Mouse (Mus musculus): ENCODE data around the gene Adgrg6.

Adgrg6 gene

DNA sequence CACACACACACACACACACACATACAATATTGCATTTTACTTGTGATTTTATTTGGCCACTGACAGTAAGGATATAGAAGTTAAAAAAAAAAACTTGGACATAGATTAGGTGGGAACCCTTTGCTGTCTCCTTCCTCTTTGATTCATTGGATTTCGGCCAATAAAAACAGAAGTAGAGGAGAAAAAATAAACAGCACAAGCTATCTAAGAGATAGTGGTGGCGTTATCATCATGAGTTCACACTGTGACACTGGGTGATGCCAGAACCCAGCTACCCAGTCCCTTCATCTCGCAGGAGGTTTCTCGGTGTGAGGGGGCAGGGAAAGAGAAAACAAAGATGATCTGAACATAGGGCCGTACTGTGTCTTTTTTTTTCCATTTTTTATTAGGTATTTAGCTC lies 62.2 kb downstream of the Adgrg6 start:
- DNase-seq: no peak

DNA sequence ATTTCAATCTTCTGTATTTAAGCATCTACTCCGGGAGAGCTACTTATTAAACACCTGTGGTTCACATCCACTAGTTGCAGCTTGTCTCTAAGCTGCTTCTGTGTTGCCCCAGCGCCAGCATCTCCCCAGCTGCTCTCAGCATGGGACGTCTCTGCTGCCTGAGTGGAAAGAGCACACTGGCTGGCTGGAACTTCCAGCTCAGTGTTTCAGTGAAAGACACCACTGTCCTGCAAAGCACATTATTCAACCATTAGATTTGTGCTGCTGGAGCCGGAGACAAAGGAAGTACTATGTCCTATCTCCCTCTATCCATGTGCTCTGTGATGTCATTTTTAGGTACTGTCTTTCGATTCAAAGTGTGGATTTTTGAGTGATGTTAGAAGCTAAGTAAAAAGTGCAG lies 63.0 kb downstream of the Adgrg6 start:
- DNase-seq: no peak

DNA sequence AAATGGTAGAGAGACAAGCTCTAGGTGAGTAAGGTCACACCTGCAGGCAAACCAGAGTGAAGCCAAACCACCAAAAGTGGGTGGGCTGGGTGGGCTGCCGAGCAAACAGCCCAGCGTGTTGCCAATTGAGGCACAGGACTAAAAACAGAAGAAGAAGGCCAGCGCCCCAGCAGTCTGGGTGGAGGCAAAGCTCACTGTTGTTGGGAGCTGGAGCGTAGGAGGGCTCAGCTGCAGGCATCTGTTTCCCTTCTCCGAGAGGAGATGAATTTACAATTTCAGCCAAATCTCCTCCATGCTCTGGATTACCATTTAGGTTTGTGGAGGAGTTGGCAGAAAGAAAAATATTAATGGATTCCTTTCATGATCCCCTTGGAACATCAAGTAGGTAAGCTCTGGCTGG lies 64.5 kb downstream of the Adgrg6 start:
- no peak for DNase-seq

DNA sequence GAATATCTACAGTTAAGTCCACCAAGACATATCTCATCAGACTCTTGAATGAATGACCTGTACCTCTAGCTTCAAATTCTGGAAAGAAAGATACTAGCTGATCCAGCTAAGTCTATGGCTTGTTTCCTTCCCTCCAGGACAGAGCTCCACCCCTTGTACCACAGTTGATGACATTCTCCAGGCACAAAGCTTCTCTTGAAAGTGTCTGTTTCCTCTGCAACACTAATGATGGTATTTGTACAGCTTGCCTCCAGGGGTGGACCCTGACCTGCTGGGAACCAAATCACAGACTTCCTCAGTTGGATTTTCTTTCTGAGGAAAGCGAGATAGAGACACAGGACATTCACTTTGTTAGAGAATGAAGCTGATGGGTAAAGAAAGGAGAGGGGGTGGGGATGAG lies 69.1 kb downstream of the Adgrg6 start:
- DNase-seq: no peak

DNA sequence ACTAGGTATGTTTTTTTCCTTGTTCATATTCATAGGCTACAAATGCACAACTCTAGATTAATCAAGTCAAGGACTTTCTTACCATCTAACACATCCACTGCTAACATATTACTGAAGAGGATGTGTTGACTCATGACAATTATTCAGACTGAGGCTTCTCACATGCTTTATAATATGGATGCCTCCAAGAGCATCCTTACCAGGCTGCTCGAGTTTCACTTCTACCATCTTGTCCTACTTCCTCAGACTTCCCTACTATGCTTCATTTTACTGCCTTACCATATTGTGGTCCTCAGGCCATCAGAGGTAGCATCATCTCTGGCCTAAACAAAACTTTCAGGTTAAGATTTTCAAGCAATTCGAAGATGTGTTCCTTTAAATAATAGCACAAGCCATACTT lies 69.8 kb downstream of the Adgrg6 start:
- DNase-seq: no peak

DNA sequence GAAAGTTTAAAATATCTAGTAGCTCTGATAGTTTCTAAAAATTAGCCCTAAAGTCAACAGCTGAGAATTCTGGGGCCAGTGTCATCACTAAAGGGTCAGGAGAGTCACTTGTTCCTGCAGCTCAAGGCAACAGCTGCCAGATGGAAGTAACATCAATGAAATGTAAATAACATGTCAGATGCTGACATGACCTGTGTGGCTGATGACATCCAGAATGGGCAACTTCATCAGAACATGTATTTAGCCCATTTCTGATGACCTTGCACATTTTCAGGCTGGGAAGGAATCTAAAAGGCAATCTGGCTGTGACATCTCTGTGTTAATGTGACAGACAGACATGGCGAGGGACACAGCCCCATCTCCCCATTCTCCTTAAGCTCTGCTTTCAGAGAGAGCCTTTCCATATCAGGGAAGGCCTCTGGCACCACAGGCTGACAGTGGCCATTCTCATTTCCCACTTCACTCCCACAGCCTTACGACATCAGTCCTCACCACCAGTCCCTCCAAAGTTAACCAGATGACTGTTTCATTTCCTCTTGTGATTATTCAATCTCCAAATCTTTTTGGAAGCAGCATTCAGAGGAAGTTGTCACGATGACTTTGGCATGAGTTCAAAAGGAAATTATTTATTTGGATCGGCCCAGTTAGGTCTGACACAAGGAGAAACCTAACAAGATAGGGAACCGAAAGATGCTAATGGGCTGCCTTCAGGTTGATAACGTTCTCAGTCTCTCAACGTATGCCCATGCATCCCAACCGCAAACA lies 70.7 kb downstream of the Adgrg6 start:
- peak; percentile 37 for DNase-seq

DNA sequence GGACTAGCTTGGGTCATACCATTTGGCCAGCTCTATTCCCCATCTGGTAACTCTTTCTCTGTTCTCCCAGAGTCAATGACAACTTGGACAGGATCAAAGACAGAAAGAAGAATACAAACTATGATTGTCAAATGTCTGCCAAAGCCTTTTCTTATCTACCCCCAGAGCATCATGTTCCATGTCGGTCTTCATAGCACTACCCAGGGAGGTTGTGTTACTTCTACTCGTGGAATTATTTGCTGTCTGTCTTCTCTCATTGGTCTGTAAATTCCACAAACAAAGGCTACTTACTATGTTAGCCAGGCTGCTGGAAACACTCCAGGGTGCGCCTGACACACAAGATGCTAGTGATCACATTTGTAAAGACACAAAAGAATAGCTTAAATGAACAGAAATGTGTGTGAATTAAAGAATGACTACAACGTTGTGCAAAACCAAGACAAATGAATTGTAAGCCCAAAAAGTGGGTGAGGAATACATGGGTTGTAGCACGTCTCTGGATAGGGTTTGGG lies 74.4 kb downstream of the Adgrg6 start:
- DNase-seq: no peak

DNA sequence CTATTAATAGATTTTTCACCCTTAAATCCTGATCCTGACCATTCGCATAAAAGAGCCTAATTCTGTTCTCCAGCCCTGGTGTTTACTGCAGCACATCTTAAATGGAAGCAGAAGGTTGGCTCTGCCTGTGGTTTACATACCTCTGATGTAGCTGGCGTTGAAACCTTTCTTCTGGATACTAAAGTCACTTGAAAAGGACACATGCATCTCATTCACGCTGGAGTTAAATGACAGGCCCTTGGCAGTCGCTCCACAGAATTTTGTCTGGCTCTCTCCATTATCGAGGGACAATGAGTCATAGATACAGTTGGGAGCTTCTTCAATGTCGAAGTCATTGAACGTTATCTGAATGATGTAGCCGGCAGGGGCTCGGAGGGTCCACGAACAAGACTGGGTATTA lies 76.8 kb downstream of the Adgrg6 start:
- no peak for DNase-seq

DNA sequence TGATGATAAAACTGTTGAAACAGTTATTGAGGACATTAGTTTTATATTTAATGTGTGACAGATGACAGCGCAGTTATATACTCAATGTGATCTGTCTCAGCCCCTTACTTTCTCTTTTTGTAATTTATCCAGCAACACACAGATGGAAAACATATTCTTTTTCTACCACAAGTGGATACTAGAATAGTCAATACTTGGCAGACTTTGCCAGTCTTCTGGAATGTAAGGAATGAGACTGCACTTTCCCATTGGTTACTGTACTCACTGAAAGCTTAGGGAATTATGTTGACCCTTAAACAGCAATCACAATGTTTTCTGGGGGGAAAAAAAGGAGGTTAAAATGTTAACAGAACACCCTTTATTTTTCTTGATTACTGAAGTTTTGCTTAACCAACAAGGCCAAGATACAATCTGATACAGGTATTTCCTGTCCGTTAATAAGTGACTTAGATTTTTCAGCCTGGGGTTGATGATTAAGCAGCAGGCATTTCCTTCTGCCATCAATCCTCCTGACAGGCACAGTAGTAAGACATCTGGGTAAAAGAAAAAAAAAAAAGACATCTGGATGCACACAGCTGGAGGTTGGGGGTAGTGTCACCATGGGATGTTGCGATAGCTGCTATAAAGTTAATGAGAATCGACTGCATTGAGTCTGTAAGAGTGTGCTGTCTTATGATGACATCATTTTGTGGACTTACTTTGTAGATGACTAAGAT lies 81.5 kb downstream of the Adgrg6 start:
- peak; percentile 88 for DNase-seq

DNA sequence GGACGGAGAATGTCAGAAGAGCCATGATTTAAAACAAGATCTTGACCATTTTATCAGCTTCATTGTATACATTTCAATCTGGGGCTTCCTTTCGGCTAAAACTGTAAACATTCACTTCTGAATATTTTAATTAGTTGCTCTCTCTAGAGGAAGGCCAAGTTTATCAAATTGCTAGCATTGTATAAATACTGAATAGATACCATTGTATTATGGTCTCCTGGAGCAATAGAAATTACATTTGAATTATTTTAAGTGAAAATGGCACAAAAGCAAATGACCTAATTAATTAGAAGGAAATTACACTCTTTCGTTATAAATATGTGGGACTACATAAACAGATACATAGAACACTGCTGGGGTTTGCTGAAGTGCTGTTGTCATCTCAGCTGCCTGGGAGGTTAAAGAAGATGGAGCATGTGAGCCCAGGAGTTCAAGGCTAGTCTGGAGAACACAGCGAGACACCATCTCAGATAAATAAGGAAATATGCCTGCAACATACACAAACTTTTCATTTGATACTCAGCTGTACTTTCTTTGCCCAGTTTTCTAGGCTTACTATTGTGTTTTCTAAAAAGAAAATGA lies 84.4 kb downstream of the Adgrg6 start:
- no peak for DNase-seq

DNA sequence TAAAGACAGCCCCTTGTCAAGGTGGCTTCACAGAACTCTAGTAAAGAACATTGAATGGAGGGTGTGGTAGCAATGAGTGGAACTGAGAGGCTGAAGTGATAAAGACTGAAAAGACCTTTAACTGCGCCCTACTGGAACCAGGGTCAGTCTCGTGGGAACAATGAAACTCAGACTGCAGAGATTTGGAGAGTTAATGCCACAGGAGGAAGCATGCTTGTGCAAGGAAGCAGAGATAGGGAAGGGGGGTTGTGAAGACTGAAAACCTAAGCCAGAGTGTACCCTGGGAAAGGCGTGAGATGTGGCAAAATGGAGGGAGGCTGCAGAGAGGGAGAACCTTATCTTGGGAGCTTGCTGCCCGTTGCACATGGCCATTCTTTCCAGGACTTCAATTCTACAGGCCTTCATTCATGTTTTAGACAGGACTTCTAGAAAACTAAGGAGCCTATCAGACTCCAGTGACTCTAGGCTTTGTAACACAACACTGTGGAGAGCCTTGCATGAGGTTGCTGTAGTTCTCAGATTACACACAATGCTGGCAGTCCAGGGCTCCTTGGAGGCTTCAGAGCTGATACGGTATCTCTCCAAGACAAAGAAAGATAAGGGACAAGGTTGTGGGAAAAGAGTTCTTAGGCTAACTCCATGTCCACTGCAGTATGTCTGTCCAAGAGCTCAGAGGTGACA lies 85.1 kb downstream of the Adgrg6 start:
- no peak for DNase-seq

DNA sequence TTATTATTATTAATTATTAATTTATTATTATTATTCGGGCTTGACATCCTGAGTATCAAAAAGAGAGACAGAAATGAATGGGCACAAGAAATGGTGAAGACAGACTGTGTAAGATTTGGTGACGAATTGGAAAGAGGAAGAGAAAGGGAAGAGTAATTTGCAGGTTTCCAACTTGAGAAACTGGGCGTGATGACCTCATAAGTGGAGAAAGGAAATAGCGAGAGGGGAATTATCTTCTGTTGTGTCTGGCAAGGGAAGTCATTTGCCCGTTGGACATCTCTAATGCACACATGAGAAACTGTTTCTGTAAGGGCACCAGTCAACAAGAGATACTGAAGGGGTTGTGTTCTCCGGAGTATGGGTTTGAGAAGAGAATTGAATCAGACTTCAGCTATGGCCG lies 85.6 kb downstream of the Adgrg6 start:
- no peak for DNase-seq

DNA sequence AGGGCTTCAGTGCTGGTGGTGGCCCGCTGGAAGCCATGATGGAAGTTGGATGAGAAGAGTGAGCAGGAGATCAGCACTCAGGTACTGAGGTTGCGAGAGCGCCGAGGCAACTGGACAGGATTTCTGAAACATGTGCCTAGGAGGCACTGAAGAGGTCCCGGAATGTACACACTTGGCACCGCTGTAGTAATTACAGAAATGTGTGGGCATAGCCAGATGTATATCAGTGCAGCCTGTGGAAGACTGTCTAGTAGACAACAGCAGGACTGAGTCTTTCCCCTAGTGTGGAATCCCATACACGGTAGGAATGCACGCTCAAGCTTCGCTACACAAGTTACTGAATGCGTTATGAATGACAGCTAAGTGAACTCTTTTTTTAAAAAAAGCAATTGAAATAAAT lies 86.1 kb downstream of the Adgrg6 start:
- DNase-seq: no peak

DNA sequence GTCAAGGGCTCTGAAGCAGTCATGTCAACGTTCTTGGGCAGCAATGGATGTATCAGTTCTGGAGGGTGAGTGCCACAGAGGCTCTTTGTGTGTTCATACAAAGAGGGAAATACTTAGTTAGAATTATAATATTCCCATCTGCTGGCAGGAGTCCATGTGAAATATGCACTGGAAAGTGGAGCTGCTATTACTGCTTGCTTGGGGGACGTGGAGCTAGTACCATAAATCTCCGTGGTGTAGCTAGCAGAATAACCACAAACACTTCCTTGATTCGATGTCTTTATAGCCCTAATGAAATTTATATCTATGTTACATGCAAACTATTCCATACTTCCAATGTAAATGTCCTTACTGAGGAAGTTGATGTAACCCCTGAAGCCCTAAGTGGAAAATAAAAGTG lies 91.0 kb downstream of the Adgrg6 start:
- no peak for DNase-seq

DNA sequence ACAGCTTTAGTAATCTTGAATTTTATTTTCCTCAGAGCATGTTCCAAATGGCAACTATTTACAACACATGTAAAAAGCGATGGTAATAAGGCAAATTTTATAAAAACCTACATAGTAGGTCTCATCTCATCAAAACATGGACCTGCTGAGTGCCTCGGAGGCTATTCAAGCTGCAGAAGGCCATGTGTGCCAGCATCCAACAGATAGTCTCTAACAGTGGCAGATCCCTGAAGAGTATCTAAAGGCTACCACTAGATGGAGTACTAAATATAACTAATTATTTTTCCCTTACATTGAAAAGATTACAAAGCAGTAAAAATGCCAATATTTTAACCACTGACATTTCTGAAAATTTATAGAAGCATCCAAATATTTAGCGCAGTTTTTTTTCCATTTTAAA lies 93.6 kb downstream of the Adgrg6 start:
- DNase-seq: peak; percentile 21

DNA sequence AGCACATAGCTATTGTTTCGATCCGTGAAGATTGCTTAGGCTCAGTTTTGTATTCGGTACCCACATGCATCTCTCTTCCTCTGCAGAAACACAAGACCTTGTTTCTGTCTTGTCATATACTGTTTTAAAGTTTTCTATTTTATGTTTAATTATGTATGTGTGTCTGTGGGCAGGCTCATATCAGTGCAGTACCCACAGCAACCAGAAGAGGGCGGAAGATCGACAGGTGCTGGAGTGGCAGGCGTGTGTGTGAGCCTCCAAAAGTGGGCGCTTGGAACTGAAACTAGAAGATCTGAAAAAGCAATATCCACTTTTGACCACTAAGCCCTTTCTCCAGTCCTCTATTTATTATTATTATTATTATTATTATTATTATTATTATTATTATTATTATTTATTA lies 95.4 kb downstream of the Adgrg6 start:
- no peak for DNase-seq

DNA sequence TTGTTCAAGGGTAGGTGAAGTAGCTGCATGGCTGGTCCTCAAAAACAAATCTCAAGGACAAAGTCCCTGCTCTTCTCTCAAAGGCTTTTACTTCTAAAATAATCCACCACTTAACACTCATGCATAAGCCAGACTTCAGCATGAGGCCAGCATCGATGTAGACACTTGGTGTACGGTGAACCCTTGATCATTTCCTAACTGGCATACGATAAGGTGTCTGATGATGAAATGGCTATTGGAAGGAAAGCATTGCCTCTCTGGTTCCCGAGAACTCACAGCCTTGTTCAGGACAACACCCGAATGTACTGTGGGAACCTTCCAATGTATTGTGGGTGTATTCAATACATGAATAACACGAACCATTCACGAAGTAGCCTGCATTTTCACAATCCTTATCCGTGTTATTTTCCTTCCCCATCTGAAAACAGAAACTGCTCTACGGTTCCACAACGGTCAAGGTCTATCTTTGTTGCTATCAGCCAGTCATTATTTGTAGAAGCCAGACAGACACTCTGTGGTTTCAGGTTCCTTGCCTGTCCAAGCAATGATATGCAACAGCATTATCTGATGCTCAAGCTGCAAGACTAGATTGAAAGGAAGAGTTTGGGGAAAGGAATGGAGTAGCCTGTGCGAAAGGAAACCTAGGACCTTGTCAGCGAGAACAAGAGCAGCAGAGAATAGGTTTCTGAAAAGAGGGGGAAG lies 99.7 kb downstream of the Adgrg6 start:
- DNase-seq: no peak

DNA sequence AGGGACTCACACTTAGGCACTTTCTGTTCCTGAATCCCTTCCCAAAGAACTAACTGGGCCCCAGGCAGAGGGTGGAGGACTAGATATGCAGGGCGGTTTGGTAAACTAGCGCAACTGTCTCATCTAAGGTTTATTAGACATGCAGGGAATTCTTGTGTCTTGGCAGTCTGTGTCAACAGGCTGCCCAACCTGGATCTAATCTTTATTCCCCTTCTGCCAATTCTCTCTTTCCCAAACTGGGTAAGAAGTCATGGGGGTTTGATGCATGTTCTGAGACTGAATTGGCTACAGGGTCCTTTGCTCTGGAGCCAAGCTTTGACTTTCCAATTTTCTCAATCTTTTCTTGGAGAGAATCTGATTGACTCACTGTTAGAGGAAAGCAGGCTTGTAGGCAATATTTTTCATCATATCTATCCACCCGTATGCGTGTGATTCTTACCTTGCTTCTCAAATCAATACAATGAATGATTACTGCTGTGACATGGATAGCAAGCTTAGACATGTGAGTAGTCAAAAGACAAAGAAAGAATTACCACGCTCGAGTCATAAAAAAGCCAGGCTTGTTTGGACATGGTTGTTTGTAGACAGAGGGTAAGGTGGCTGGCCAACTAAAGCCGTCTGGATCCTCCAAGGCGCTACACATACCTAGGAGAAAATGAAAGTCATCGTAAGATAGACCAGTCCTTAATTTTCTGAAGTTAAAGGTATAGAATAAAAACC lies 104.4 kb downstream of the Adgrg6 start:
- no peak for DNase-seq

DNA sequence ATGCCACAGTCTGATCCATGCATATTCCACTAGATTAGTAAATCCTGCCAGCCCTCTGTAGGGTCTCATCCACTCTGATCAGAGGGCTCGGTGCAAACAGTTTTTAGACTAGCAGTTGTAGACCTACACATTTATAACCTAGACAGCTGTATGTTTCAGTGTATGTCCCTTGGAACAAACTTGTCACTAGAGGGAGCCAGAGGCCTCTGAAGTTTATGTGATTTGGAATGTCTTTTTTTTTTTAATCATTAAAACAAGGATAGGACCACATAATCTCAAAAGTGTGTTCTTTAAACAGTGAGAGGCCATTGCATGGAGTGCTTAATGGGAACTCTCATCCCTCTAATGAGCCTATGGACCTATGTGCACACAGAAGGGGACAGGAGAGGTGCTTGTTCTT lies 141.4 kb downstream of the Adgrg6 start:
- DNase-seq: peak; percentile 59

DNA sequence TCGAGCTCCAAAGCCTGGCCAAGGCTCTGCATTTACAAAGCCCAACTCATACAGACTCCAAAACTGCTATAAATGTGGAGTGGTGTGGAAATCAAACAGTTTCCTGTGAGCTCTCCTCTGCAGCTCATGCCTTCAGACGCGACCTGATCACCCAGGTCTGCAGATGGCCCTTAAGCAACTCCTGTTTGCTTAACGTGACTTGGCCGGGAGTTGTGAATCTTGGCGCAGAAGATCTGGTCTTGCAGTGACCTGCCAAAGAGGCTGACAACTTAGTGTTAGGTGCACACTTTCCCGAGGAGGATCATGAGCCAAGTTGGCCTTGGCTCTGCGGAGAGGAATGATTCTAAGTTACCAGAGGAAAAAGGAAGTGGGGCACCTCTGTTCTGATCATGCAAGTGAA lies 143.7 kb downstream of the Adgrg6 start:
- DNase-seq: no peak

DNA sequence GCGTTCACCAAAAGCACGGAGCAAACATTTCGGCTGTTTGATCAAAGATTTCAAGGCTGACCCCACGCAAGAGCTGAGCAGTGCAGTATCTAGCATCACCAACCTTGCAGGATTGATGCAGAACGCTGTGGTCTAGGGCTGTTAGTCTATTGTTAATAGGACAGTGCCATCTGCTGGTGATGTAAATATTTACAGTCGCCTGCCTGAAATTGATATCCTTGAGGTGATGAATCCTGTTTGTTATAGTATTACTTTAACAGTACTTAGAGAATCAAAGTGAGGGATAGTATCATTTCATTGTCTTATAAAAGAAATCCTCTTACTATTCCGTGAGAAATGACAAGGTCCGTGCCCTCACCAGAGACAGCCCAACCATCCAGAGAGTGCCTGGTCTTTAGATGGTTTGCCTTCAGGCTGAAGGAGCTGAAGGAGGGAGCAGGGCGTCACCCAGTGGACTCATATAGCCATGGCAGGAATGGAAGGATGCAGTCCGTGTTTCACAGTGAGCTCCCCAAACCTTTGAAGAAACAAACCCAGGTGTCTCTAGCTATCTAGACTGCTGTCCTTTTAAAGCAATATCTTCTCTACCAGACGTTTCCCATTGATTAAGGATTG lies 154.3 kb downstream of the Adgrg6 start:
- peak; percentile 75 for DNase-seq

DNA sequence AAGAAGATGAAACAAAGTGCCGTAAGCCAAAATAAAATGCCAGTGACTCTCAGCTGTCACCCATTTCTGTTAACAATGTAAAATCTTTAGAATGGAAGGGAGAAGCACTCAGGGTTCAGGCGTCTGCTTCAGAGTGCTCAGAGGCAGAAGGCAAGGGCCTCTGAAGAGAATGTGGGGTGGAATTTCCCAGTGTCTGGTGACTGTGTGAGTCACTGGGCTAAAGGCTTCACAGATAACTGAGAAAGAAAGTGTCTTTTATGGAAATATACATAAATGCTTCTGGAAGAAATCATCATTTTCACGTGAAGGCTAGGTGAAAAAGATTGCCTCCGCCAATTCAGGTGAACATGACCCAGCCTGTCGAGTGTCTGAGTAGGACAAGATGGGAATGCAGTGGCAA lies 159.9 kb downstream of the Adgrg6 start:
- no peak for DNase-seq

All from kidney, adult 9 months (tissue).